Mouse (Mus musculus): Measurements from ENCODE around the gene Actg1. TPM values are rescaled to one million over a fixed set of nuclear protein-coding genes. Genes with fewer than 3 reads are reported as not detected.

Gene Actg1
- polyA plus RNA-seq, 1 experiment = 951 TPM

DNA sequence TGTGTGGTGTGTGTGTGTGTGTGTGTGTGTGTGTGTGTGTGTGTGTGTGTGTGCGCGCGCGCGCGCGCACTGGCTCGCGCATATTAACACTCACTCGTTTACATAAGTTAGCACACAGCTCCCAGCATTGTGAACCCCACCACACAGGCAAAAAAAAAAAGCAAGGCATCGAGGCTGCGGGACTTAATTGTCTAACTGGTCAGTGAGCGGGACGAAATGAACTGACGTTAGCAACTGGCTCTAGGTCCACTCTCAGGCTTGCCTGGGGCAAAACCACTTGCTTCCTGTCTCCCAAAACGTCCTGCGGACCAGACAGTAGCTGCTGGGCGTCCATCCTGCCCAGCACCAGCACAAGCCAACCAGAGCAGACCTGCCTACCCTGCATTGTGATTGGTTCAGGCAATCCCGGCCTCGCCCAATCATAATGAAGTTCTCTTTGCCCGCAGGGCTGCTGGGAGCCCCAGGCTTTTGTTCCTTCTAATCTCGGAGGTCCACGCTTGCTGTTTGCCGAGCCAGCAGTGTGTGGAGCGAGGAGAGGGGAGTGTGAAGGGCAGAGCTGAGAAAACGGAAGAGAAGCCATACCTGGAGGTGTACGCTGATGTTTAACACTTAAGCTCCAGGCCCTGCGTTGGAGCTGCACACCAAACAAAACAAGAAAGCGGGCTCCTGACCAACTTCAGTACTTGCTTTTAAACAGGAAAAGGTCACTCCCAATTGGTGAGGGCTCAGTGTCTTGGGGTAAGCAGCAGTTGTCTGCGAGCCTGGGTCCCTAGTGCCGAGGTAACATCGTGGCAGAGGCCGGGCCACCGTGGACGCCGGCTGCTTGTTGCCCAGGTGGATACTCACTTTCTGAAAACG, 32.3 kb downstream of the Actg1 start:
- peak; percentile 69 to 86 for DNase-seq (ENCODE audit: low read depth in 1 of 2, low spot score in 2 of 2)
- WGBS = 1% methylated on average over 37 of the region's 37 CpGs
- Histone ChIP-seq H3K27me3 (ENCODE audit: control insufficient read depth, insufficient read depth, low read length) (0 out of 2 replicates have a peak, but pooled peaks cover 3% of the 10 kb centered on the region), H3K4me3 (ENCODE audit: extremely low read depth, insufficient read depth, insufficient read length) (peak overlapping the region; percentile 63), H3K36me3 (ENCODE audit: control insufficient read depth, insufficient read depth, low read length) (no peaks in the 10 kb centered on the region), H3K27ac (ENCODE audit: insufficient read depth, low read length) (peak overlapping the region; percentile 75), H3K4me1 (ENCODE audit: control insufficient read depth, insufficient read depth, insufficient read length) (peaks cover 3% of the 10 kb centered on the region)
- TF ChIP-seq POLR2A (IDR thresholded peaks at IDR 0.05; ENCODE audit: low read depth, low read length) = peak; percentile 75
- TF ChIP-seq CTCF (IDR thresholded peaks at IDR 0.05; ENCODE audit: extremely low read depth, insufficient read depth, insufficient read length, insufficient replicate concordance) = no peak

DNA sequence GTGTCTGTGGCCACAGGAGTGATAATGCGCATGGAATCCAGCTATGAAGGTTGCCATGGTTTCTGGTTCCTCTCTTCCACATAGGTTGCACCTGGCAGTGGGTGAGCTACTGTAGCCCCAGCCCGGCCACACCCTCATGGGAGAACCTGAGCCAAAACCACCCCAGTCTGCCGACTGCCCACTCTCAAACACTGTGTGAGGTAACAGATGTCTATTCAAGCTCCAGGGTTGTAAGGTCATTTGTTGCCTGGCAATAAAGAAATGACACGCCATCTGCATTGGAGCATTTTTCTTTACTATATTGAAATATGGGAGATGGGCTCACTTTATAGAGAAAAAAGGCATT, 33.0 kb downstream of the Actg1 start:
- H3K4me3 ChIP-seq (ENCODE audit: extremely low read depth, insufficient read depth, insufficient read length) = no peak overlapping the region
- WGBS = 30% methylated on average over 4 of the region's 4 CpGs

DNA sequence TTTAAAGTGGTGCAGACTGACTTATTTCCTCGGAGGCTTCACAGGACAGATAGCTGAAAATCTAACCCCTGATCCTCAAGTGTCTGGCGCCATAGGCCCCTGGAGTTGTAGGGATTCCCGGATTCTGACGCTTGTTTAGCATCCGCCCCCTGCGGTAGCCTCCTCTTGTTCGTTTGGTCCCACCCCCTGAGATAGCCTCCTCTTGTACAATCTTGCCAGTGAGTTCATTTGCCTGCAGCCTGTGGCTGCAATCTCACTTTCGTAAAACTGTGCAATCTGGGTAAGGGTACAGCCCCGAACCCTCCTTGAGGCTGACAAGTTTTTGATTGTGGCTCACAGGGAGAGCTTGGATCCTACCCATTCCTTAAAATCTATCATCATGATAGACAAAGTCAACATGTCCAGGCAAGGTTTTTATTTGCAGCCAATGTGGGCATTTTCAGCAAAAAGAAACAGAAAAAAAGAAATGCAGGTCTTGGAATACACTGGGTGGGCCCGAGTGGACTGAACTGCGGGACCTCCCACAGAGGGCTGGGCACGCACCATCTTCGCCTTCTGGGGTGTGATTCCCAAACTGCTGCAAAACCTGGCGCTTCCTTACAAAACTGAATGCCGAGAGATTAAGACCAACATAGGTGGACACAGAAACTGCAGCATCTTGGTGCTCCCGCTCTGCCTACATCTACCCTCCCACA, 33.5 kb downstream of the Actg1 start:
- Histone ChIP-seq H3K36me3 (ENCODE audit: control insufficient read depth, insufficient read depth, low read length) (no peaks in the 10 kb centered on the region), H3K27ac (ENCODE audit: insufficient read depth, low read length) (no peak overlapping the region), H3K4me1 (ENCODE audit: control insufficient read depth, insufficient read depth, insufficient read length) (peaks cover 9% of the 10 kb centered on the region), H3K4me3 (ENCODE audit: extremely low read depth, insufficient read depth, insufficient read length) (no peak overlapping the region), H3K27me3 (ENCODE audit: control insufficient read depth, insufficient read depth, low read length) (0 out of 2 replicates have a peak, but pooled peaks cover 5% of the 10 kb centered on the region)
- TF ChIP-seq CTCF (IDR thresholded peaks at IDR 0.05; ENCODE audit: extremely low read depth, insufficient read depth, insufficient read length, insufficient replicate concordance) = no peak
- no peak for TF ChIP-seq POLR2A (IDR thresholded peaks at IDR 0.05; ENCODE audit: low read depth, low read length)
- 91% methylated on average over 16 of the region's 16 CpGs for WGBS
- no peak for DNase-seq (ENCODE audit: low read depth in 1 of 2, low spot score in 2 of 2)

More for the DNA sequence above, 33.0 kb downstream of the Actg1 start:
- Histone ChIP-seq H3K27ac (ENCODE audit: insufficient read depth, low read length) (no peak overlapping the region), H3K36me3 (ENCODE audit: control insufficient read depth, insufficient read depth, low read length) (no peaks in the 10 kb centered on the region), H3K27me3 (ENCODE audit: control insufficient read depth, insufficient read depth, low read length) (0 out of 2 replicates have a peak, but pooled peaks cover 5% of the 10 kb centered on the region), H3K4me1 (ENCODE audit: control insufficient read depth, insufficient read depth, insufficient read length) (peaks cover 9% of the 10 kb centered on the region)
- TF ChIP-seq POLR2A (IDR thresholded peaks at IDR 0.05; ENCODE audit: low read depth, low read length) (no peak), CTCF (IDR thresholded peaks at IDR 0.05; ENCODE audit: extremely low read depth, insufficient read depth, insufficient read length, insufficient replicate concordance) (no peak)
- no peak for DNase-seq (ENCODE audit: low read depth in 1 of 2, low spot score in 2 of 2)

DNA sequence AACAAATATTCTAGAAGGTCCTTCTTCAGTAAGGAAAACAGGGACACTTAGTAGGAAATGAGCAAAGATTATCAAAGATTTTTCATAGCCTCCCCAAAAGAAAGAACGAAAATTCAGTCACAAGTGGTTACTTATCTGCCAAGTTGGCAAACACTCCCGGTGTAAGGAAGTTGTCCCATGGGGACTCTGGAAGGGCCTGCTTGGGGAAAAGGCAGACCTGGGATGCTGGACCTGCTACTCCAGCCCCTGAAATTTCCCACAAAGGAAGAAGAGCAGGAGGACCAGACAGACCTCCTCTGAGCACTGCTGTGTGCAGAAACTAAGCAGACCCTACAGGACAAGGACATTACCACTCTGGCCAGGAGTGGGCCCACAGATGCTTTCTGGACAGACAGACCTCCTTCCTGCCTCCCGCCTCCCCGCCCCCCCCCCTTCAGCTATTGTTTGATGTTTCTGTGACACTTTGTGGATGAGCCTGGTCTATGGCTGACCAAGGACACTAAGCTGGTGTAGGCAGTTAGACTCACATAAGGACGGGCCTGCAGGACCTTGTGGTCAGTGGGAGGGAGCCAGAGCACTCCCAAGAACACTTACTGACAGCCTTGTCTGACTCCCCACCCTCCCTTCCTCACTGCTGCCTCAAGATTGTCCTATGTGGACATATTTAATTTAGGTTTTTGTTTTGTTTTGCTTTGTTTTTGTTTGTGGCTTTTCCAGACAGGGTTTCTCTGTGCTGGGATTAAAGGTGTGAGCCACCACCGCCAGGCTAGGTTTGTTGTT, 34.2 kb downstream of the Actg1 start:
- Histone ChIP-seq H3K27me3 (ENCODE audit: control insufficient read depth, insufficient read depth, low read length) (peaks cover 5% of the 10 kb centered on the region; the same call in 1 of the 2 replicates), H3K4me1 (ENCODE audit: control insufficient read depth, insufficient read depth, insufficient read length) (peaks cover 9% of the 10 kb centered on the region), H3K4me3 (ENCODE audit: extremely low read depth, insufficient read depth, insufficient read length) (no peak overlapping the region), H3K36me3 (ENCODE audit: control insufficient read depth, insufficient read depth, low read length) (no peaks in the 10 kb centered on the region), H3K27ac (ENCODE audit: insufficient read depth, low read length) (no peak overlapping the region)
- WGBS = 85% methylated on average over 6 of the region's 6 CpGs
- no peak for TF ChIP-seq POLR2A (IDR thresholded peaks at IDR 0.05; ENCODE audit: low read depth, low read length)
- DNase-seq (ENCODE audit: low read depth in 1 of 2, low spot score in 2 of 2) = no peak

DNA sequence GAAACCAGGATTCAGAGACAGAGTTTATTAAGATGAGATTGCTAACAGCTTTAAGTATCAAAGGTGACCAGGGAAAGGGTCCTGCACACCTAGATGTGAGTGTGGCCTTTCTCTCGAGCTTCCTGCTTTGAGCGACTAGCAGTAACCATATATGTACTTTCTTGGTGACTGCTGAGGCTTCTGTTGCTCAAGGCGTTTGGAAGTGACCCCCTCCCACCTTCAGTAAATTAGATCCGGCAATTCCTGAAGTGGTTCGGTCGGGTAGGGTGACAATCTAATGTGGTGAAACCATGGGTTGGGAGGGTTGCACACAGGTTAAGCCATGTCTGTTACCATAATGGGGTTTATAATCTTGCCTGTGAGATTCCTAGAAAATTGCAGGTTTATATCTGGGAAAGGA, 36.3 kb downstream of the Actg1 start:
- WGBS = 91% methylated on average over 6 of the region's 6 CpGs
- TF ChIP-seq POLR2A (IDR thresholded peaks at IDR 0.05; ENCODE audit: low read depth, low read length) (no peak), CTCF (IDR thresholded peaks at IDR 0.05; ENCODE audit: extremely low read depth, insufficient read depth, insufficient read length, insufficient replicate concordance) (no peak)
- no peak overlapping the region for H3K4me3 ChIP-seq (ENCODE audit: extremely low read depth, insufficient read depth, insufficient read length)

DNA sequence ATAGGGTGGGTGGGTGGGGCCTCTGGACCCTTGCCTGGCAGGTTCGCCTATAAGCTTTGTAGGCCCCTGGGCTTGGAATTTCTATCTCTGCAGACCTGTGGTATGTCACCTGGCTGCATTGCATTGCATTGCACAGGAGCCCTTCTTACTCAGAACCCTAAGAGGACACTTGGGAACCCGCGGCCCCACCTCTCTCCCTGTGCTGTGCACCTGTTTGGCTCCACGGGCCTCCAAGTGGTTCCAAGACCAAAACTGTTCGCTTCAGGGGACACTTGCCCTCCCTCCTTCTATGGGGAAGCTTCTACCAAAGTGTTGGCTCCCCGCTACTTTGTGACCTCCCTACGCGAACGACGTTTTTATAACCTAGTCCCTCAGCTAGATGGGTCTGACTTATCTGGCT, 36.8 kb downstream of the Actg1 start:
- H3K4me3 ChIP-seq (ENCODE audit: extremely low read depth, insufficient read depth, insufficient read length) = no peak overlapping the region
- no peak overlapping the region for H3K27ac ChIP-seq (ENCODE audit: insufficient read depth, low read length)
- H3K27me3 ChIP-seq (ENCODE audit: control insufficient read depth, insufficient read depth, low read length) = peaks cover 7% of the 10 kb centered on the region; the same call in 1 of the 2 replicates
- peaks cover 9% of the 10 kb centered on the region for H3K4me1 ChIP-seq (ENCODE audit: control insufficient read depth, insufficient read depth, insufficient read length)
- 63% methylated on average over 10 of the region's 10 CpGs for WGBS
- no peaks in the 10 kb centered on the region for H3K36me3 ChIP-seq (ENCODE audit: control insufficient read depth, insufficient read depth, low read length)
- no peak for DNase-seq (ENCODE audit: low read depth in 1 of 2, low spot score in 2 of 2)
- no peak for TF ChIP-seq POLR2A (IDR thresholded peaks at IDR 0.05; ENCODE audit: low read depth, low read length)

More for the DNA sequence above, 36.3 kb downstream of the Actg1 start:
- Histone ChIP-seq H3K36me3 (ENCODE audit: control insufficient read depth, insufficient read depth, low read length) (no peaks in the 10 kb centered on the region), H3K27ac (ENCODE audit: insufficient read depth, low read length) (no peak overlapping the region), H3K27me3 (ENCODE audit: control insufficient read depth, insufficient read depth, low read length) (peaks cover 7% of the 10 kb centered on the region; the same call in 1 of the 2 replicates), H3K4me1 (ENCODE audit: control insufficient read depth, insufficient read depth, insufficient read length) (peaks cover 9% of the 10 kb centered on the region)
- no peak for DNase-seq (ENCODE audit: low read depth in 1 of 2, low spot score in 2 of 2)
